In the genomic region with DNA sequence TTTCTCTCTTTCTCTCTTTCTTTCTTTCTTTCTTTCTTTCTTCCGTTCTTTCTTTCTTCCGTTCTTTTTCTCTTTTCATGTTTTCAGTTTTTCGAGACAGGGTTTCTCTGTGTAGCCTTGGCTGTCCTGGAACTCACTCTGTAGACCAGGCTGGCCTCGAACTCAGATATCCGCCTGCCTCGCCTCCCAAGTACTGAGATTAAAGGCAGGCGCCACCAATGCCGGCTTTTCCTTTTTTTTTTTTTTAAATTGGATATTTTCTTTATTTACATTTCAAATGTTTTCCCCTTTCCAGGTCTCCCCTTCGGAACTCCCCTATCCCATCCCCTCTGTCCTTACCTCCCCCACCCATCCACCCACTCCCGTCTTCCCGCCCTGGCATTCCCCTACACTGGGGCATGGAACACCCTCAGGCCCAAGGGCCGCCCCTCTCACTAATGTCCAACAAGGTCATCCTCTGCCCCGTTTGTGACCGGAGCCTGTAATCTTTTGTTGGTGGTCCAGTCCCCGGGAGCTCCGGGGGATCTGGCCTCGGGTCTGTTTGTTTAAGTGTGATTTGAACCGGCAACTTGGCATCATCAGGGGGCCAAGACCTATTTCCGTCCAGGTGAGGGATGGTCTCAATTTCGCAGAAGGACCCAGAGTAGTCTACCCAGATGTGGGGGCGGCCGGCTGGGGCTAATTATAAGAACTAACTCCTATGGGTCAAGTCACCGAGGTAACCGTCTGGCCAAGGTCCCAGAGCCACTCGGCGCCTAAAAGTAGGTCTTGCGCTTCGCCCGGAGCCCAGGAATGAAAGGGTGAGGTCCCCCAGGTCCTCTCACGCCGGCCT, we compare ENCODE assay signal across 9 mouse cellular contexts. TPM values are rescaled to one million over a fixed set of nuclear protein-coding genes. Genes with fewer than 3 reads are reported as not detected.
DNase-seq lines count a peak whose midpoint lies in the region; ATAC-seq and TF ChIP-seq lines count a peak whose summit lies in the region.
"Had no signal": no experiment of that assay in that cellular context is flagged by ENCODE, and none has a peak within 500 bp of the region (broad histone marks: within the 10 kb centered on the region; RNA-seq: fewer than 3 reads in every experiment).

No protein-coding gene starts in this region.

- WGBS in embryonic facial prominence, embryonic 10.5 days = 24% methylated on average over 31 of the region's 31 CpGs
- 30% methylated on average over 31 of the region's 31 CpGs for WGBS in hindbrain, embryonic 14.5 days
- 26% methylated on average over 31 of the region's 31 CpGs for WGBS in midbrain, postnatal 0 days

- ATAC-seq in hindbrain, embryonic 14.5 days (ENCODE audit: low FRiP score) = no peak
- no peak; the same call in 1 of the 2 replicates for ATAC-seq in midbrain, postnatal 0 days (ENCODE audit: low FRiP score)

- H3K4me3 ChIP-seq in layer of hippocampus, adult 2 months = peak overlapping the region; percentile 79
- peak overlapping the region; percentile 99 for H3K4me3 ChIP-seq in embryonic facial prominence, embryonic 10.5 days
- H3K4me3 ChIP-seq in hindbrain, embryonic 14.5 days (replicated peaks; ENCODE audit: low read length) = peak overlapping the region; percentile 98
- H3K4me3 ChIP-seq in midbrain, postnatal 0 days (ENCODE audit: low read depth, low read length) = peak overlapping the region; percentile 85

- H3K4me2 ChIP-seq in hindbrain, embryonic 14.5 days (replicated peaks) = peak overlapping the region; percentile 56
- H3K4me2 ChIP-seq in midbrain, postnatal 0 days (ENCODE audit: low read depth, low read length, poor library complexity, severe bottlenecking) = peak overlapping the region; percentile 69

- H3K27me3 ChIP-seq in embryonic facial prominence, embryonic 10.5 days (replicated peaks; ENCODE audit: low read depth, poor library complexity, severe bottlenecking) = no peaks in the 10 kb centered on the region; the same call in 1 of the 2 replicates
- no peaks in the 10 kb centered on the region for H3K27me3 ChIP-seq in hindbrain, embryonic 14.5 days (ENCODE audit: control insufficient read depth, insufficient read depth, low read length)
- peaks cover 5% of the 10 kb centered on the region; the same call in 1 of the 2 replicates for H3K27me3 ChIP-seq in midbrain, postnatal 0 days (ENCODE audit: insufficient read depth, low read length)

- H3K9me3 ChIP-seq in embryonic facial prominence, embryonic 10.5 days = no peaks in the 10 kb centered on the region
- no peaks in the 10 kb centered on the region for H3K9me3 ChIP-seq in hindbrain, embryonic 14.5 days (ENCODE audit: control insufficient read depth, low read length)
- no peaks in the 10 kb centered on the region for H3K9me3 ChIP-seq in midbrain, postnatal 0 days (ENCODE audit: low read length)

- H3K4me1 ChIP-seq in embryonic facial prominence, embryonic 10.5 days = peaks cover 14% of the 10 kb centered on the region
- H3K4me1 ChIP-seq in hindbrain, embryonic 14.5 days (replicated peaks; ENCODE audit: control insufficient read depth, insufficient read depth, low read length) = peaks cover 5% of the 10 kb centered on the region
- H3K4me1 ChIP-seq in midbrain, postnatal 0 days (ENCODE audit: insufficient read depth, low read length) = no peaks in the 10 kb centered on the region

- peak overlapping the region; percentile 97 for H3K27ac ChIP-seq in layer of hippocampus, adult 2 months
- H3K27ac ChIP-seq in embryonic facial prominence, embryonic 10.5 days (replicated peaks) = peak overlapping the region; percentile 99
- no peak overlapping the region for H3K27ac ChIP-seq in hindbrain, embryonic 14.5 days
- H3K27ac ChIP-seq in midbrain, postnatal 0 days (ENCODE audit: low read depth, low read length) = peak overlapping the region; percentile 26; the same call in 1 of the 2 replicates

- H3K36me3 ChIP-seq in embryonic facial prominence, embryonic 10.5 days (replicated peaks) = peaks cover 35% of the 10 kb centered on the region
- peaks cover 31% of the 10 kb centered on the region for H3K36me3 ChIP-seq in hindbrain, embryonic 14.5 days (replicated peaks; ENCODE audit: control insufficient read depth, insufficient read depth)
- peaks cover 17% of the 10 kb centered on the region; the same call in 1 of the 2 replicates for H3K36me3 ChIP-seq in midbrain, postnatal 0 days (ENCODE audit: insufficient read depth, low read length)

- TF ChIP-seq CTCF in layer of hippocampus, adult 2 months (conservative IDR thresholded peaks at IDR 0.05) = no peak
- no peak for TF ChIP-seq CTCF in midbrain, postnatal 0 days (IDR thresholded peaks at IDR 0.05)

- H3K9ac ChIP-seq in hindbrain, embryonic 14.5 days = peak overlapping the region; percentile 46
- peak overlapping the region; percentile 91 for H3K9ac ChIP-seq in midbrain, postnatal 0 days (replicated peaks; ENCODE audit: low read length, poor library complexity, severe bottlenecking)

- peak in 1 of 2 experiments; percentile 6 for DNase-seq in layer of hippocampus, adult 2 months (ENCODE audit: low spot score in 2 of 2)
- no peak for DNase-seq in layer of hippocampus, adult 18-20 months (ENCODE audit: low spot score in 2 of 2)
- no peak for DNase-seq in embryonic facial prominence, embryonic 10.5 days (ENCODE audit: low spot score)
- no peak for DNase-seq in hindbrain, embryonic 14.5 days (ENCODE audit: low spot score)
- DNase-seq in midbrain, postnatal 0 days (ENCODE audit: low spot score) = no peak
- DNase-seq in retina, embryonic 14.5 days (ENCODE audit: low spot score) = no peak
- DNase-seq in ovary, postnatal 36 days (ENCODE audit: low spot score) = no peak
- no peak for DNase-seq in right cerebral cortex, postnatal 25 days

RNA-seq across cellular contexts. Expression of gene Rpl26, which starts 0.6 kb away (rescaled TPM):
- 100 to 1,000 TPM; 766 to 781 TPM for total RNA-seq in layer of hippocampus, adult 2 months (2021)
- total RNA-seq in layer of hippocampus, adult 18-20 months (2021) = 100 to 1,000 TPM; 802 to 835 TPM
- polyA plus RNA-seq in embryonic facial prominence, embryonic 10.5 days (2016; fragmentation: Nextera tagmentation; extraction: Ambion mirVana) = 1,085 and 1,128 TPM in 2 replicates
- polyA plus RNA-seq in hindbrain, embryonic 14.5 days (2014; fragmentation: Nextera tagmentation; extraction: Ambion mirVana) = 573 and 680 TPM in 2 replicates
- 1,124 and 1,179 TPM in 2 replicates for total RNA-seq in midbrain, postnatal 0 days (2014; rRNA removed)
- 561 and 573 TPM in 2 replicates for polyA plus RNA-seq in midbrain, postnatal 0 days (2015; fragmentation: Nextera tagmentation; extraction: Ambion mirVana)

RNA-seq across cellular contexts. Expression of gene Rnf222, which starts 12.4 kb away (rescaled TPM):
- not detected for total RNA-seq in layer of hippocampus, adult 2 months (2021)
- total RNA-seq in layer of hippocampus, adult 18-20 months (2021) = not detected
- polyA plus RNA-seq in embryonic facial prominence, embryonic 10.5 days (2016; fragmentation: Nextera tagmentation; extraction: Ambion mirVana) = not detected in 2 replicates
- not detected in 2 replicates for polyA plus RNA-seq in hindbrain, embryonic 14.5 days (2014; fragmentation: Nextera tagmentation; extraction: Ambion mirVana)
- total RNA-seq in midbrain, postnatal 0 days (2014; rRNA removed) = 0.11 TPM in 1 of 2 replicates, not detected in the other
- not detected in 2 replicates for polyA plus RNA-seq in midbrain, postnatal 0 days (2015; fragmentation: Nextera tagmentation; extraction: Ambion mirVana)
- total RNA-seq: layer of hippocampus, postnatal 14 days had no signal

RNA-seq across cellular contexts. Expression of gene Odf4, which starts 26.1 kb away (rescaled TPM):
- not detected for total RNA-seq in layer of hippocampus, adult 2 months (2021)
- total RNA-seq in layer of hippocampus, adult 18-20 months (2021) = not detected
- polyA plus RNA-seq in embryonic facial prominence, embryonic 10.5 days (2016; fragmentation: Nextera tagmentation; extraction: Ambion mirVana) = not detected in 2 replicates
- polyA plus RNA-seq in hindbrain, embryonic 14.5 days (2014; fragmentation: Nextera tagmentation; extraction: Ambion mirVana) = 0.52 and 0.56 TPM in 2 replicates
- 1.5 and 4.3 TPM in 2 replicates for total RNA-seq in midbrain, postnatal 0 days (2014; rRNA removed)
- 0.52 and 2.2 TPM in 2 replicates for polyA plus RNA-seq in midbrain, postnatal 0 days (2015; fragmentation: Nextera tagmentation; extraction: Ambion mirVana)

RNA-seq across cellular contexts. Expression of gene Ndel1, which starts 29.1 kb away (rescaled TPM):
- total RNA-seq in layer of hippocampus, adult 2 months (2021) = 10 to 100 TPM; 81.1 to 96.3 TPM
- total RNA-seq in layer of hippocampus, adult 18-20 months (2021) = 10 to 100 TPM; 95.9 to 98.2 TPM
- polyA plus RNA-seq in embryonic facial prominence, embryonic 10.5 days (2016; fragmentation: Nextera tagmentation; extraction: Ambion mirVana) = 56.5 and 57.4 TPM in 2 replicates
- polyA plus RNA-seq in hindbrain, embryonic 14.5 days (2014; fragmentation: Nextera tagmentation; extraction: Ambion mirVana) = 91.2 and 97.1 TPM in 2 replicates
- 88.0 and 114 TPM in 2 replicates for total RNA-seq in midbrain, postnatal 0 days (2014; rRNA removed)
- 106 and 112 TPM in 2 replicates for polyA plus RNA-seq in midbrain, postnatal 0 days (2015; fragmentation: Nextera tagmentation; extraction: Ambion mirVana)

RNA-seq across cellular contexts. Expression of gene Arhgef15, which starts 56.5 kb away (rescaled TPM):
- total RNA-seq in layer of hippocampus, adult 2 months (2021) = 1 to 10 TPM; 9.5 to 9.7 TPM
- 1 to 10 TPM; 9.3 to 9.6 TPM for total RNA-seq in layer of hippocampus, adult 18-20 months (2021)
- polyA plus RNA-seq in embryonic facial prominence, embryonic 10.5 days (2016; fragmentation: Nextera tagmentation; extraction: Ambion mirVana) = 8.9 and 9.2 TPM in 2 replicates
- polyA plus RNA-seq in hindbrain, embryonic 14.5 days (2014; fragmentation: Nextera tagmentation; extraction: Ambion mirVana) = 20.1 and 23.4 TPM in 2 replicates
- total RNA-seq in midbrain, postnatal 0 days (2014; rRNA removed) = 23.3 and 50.8 TPM in 2 replicates
- polyA plus RNA-seq in midbrain, postnatal 0 days (2015; fragmentation: Nextera tagmentation; extraction: Ambion mirVana) = 27.6 and 34.3 TPM in 2 replicates
